Mouse (Mus musculus): ENCODE measurements around the gene Aspdh.

GRCm38 (mm10) chr7:44462218-44463055, 2.8 kb upstream of the Aspdh start:
- TF ChIP-seq CTCF (IDR thresholded peaks at IDR 0.05), result 0 out of 2 replicates have a peak, but pooled peaks have one; percentile 10
- TF ChIP-seq EP300 (IDR thresholded peaks at IDR 0.05; ENCODE audit: insufficient read depth, low read depth, low read length), result no peak
- no peak for TF ChIP-seq POLR2A (IDR thresholded peaks at IDR 0.05; ENCODE audit: insufficient read depth, low read depth, low read length)

All from heart, adult 2 months (tissue).